Mouse (Mus musculus) erythroblast, adult 5-6 weeks (primary cell): Measurements from ENCODE around the gene Zfp385b. TPM values are rescaled to one million over a fixed set of nuclear protein-coding genes. Genes with fewer than 3 reads are reported as not detected.

Experiments
- ATAC-seq: replicated peaks from 2 replicates; pipeline ENCODE4 v1.8.0; 2016; ENCODE audit warnings: moderate number of reproducible peaks, mild to moderate bottlenecking, moderate TSS enrichment, inconsistent platforms; ENCODE audit not compliant: poor library complexity, low FRiP score, severe bottlenecking
- total RNA-seq, 2 experiments: library from RNA; stranded (forward) in 1 of 2; stranded (reverse) in 1 of 2; fragments of 150-400 nt in 1 of 2; fragments of 200-764, 138-1000 nt in 1 of 2; gene quantifications; 2 replicates each; pipeline versions ENCODE4 v1.2.3 to v1.2.4; 2015 to 2017; ENCODE audit warnings: low replicate concordance in 2 of 2

The Zfp385b gene
- total RNA-seq, 2 experiments from 2014 or later, result not detected

DNA sequence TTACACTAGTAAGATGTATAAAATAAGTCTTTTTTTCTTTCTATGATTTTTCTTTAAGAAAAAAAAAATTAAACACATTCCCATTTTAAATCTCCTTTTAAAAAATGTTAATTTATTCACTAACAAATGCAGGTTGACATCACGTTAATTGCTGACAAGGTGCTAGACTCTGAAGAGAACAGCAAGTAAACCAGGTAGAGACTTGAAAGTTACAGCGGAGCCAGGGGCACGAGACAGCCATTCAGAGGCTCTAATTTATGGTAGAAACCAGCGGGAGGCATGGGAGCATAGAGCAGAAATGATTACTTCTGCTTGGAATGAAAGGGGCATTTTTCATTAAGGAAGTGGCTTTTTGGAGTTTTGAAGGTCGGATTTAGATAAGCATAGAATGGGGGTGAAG, 401.4 kb downstream of the Zfp385b start:
- no peak for ATAC-seq

DNA sequence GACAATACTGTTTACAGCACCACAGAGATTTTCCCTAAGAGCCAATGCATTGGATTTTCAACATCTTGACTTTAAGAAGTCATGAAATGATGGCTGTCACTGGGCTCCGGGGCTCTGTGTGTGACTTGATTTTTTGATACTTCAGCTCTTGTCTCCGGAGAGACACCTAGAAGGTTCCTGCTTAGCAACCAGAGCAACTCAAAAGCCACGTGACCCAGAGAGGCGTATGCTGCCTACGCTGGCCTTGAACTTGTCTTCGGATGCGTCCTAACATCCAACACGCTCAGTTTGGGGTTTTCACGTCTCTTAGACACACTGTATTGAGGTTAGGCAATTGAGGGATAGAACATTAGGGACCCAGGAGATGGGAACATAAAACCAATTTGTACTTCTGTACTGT, 407.3 kb downstream of the Zfp385b start:
- no peak for ATAC-seq

DNA sequence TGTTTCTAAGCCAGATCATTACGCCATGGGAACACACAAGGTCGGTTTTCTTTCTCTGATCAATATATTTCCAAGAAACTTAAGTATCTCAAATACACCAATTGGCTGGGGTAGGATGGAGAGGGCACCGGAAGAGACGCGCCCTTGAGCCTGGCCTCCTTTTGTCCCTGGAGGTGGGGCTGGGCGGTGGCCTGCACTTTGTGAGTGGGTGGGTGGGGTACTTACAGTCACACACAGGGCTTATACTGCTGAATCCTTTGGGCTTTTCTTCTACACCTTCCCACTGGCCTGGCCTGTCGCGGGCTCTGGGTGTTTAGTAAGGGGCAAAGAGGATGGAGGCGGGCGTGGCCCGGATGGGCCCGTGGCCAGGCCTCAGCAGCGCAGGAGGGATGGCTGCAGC, 407.8 kb downstream of the Zfp385b start:
- ATAC-seq, result no peak

DNA sequence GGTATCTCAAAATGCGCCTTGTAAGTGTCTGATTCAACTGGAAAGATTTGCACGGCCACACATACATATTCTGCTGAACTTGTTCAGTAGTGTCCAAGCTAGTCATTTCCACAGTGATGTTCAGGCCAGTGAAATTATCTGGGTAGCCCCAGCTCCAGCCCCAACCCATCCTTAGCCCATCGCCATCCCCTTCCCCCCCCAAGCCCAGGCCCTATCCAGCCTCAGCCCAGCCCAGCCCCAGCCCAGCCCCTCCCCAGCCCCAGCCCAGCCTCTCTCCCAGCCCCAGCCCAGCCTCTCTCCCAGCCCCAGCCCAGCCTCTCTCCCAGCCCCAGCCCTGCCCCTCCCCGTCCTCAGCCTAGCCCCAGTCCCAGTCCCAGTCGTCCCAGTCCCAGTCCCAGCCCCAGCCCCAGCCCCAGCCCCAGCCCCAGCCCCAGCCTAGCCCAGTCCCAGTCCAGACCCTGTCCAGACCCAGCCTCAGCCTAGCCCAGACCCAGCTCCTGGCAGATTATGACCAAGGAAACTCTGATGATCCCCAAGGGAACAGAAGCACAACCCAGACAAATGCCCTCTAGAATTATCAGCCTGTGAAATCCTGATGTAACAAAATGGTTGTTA, 409.8 kb downstream of the Zfp385b start:
- ATAC-seq, result no peak

GRCm38 (mm10) chr2:77408972-77409371, 410.5 kb downstream of the Zfp385b start:
- no peak for ATAC-seq

GRCm38 (mm10) chr2:77402329-77402728, 417.1 kb downstream of the Zfp385b start:
- no peak for ATAC-seq

GRCm38 (mm10) chr2:77401438-77402235, 417.8 kb downstream of the Zfp385b start:
- ATAC-seq, result no peak

- ATAC-seq, result no peak
These were observed 425.6 kb downstream of the Zfp385b start for GRCm38 (mm10) chr2:77393881-77394280.

- ATAC-seq, result no peak
These were observed 431.3 kb downstream of the Zfp385b start for GRCm38 (mm10) chr2:77388186-77388585.

- ATAC-seq, result no peak
These were observed 432.9 kb downstream of the Zfp385b start for GRCm38 (mm10) chr2:77386515-77386914.

- ATAC-seq, result no peak
These were observed 436.7 kb downstream of the Zfp385b start for GRCm38 (mm10) chr2:77382766-77383165.

- ATAC-seq, result no peak
These were observed 439.5 kb downstream of the Zfp385b start for GRCm38 (mm10) chr2:77379907-77380306.

DNA sequence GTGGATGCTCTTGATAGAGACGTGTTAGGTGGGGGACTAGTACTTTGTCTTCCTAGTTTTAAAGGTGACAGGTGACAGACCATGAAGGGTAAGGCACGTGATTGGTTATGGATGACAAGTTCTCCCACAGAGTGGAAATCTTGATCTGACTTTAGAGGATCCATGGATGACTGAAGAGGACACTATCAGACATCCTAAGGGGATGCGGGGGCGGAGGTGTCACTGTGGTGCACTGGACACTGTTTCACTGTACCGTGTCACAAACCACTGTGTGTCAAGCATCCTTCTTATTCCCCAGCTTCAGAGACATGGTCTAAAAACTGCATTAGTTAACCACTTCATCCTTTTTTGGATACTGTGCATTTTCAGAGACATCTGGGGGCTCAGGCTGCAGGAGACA, 440.1 kb downstream of the Zfp385b start:
- ATAC-seq, result no peak

- ATAC-seq, result no peak
These were observed 442.6 kb downstream of the Zfp385b start for GRCm38 (mm10) chr2:77376823-77377222.

- ATAC-seq, result no peak
These were observed 444.3 kb downstream of the Zfp385b start for GRCm38 (mm10) chr2:77375155-77375554.

GRCm38 (mm10) chr2:77369174-77369573, 450.3 kb downstream of the Zfp385b start:
- no peak for ATAC-seq

Other genes starting within 250 kb of the Zfp385b start
- 7.7 and 10.4 TPM in 2 replicates for gene Cwc22, start 126.7 kb upstream of the Zfp385b start, total RNA-seq (2015; ENCODE audit: low replicate concordance)
- gene Cwc22, start 126.7 kb upstream of the Zfp385b start, total RNA-seq (2017; ENCODE audit: low replicate concordance), result 18.1 and 21.6 TPM in 2 replicates